Mouse (Mus musculus) neutrophil, adult 5-6 weeks (primary cell): ENCODE data around the gene Olfr1275. TPM values are rescaled to one million over a fixed set of nuclear protein-coding genes. Genes with fewer than 3 reads are reported as not detected.

ENCODE experiments used
- ATAC-seq: fragments of 151-379, 151-347 bp; 2 replicates; pipeline ENCODE4 v1.8.0; 2017; ENCODE audit warnings: mild to moderate bottlenecking, moderate TSS enrichment; ENCODE audit not compliant: insufficient number of reproducible peaks, poor library complexity, low FRiP score, severe bottlenecking; ENCODE audit errors: extremely low read depth
- total RNA-seq: library from RNA; stranded (forward); fragments of 200-1000 nt; gene quantifications from 2 replicates; pipeline ENCODE4 v1.2.3, GENCODE M21; 2017

The Olfr1275 gene
- not detected in 2 replicates for total RNA-seq

DNA sequence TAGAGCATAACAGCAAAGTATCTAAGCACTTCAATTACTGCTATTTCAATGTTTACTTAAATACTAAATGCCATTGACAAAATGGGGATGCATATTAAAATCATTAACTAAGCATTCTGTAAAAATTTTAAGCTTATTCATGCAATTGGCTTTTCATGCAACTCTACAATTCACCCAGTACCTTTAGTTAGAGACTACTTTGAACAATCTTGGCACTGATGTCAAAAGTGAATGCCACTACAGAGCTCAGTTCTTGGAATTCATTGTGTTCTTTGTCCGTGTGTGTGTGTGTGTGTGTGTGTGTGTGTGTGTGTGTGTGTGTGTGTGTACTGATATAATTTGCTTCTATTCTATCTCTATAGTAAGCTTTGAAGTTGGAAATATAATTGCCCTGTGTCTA, at the start of gene Olfr1275:
TSS of gene Olfr1275 (minus strand) at position 101 of the 400 bp plus-strand sequence.
- no peak for ATAC-seq

- ATAC-seq: no peak
Measured at GRCm38 (mm10) chr2:111274006-111274405, 38.9 kb upstream of the Olfr1275 start, which contains the start of gene Olfr1277. Gene Olfr1277 (minus strand): TSS chr2:111274106.

DNA sequence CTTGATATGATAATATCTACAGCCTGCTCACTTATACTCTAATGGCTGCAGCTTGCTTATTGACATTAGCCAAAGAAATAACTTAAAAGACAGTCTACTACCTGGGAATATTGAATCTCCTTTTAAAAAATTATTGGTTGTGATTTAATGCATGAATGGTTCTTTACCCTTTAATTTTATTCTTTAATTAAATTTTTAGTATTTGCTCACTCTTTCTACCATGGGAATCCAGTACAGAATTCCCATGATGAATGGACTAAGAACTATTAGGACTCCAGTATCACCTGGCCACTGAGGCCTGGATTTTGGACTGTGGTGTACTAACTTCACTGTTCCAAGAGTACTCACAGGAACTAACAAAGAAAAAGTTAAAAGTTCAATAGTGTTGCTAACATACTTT, 19.1 kb upstream of the Olfr1275 start, which contains the start of gene Olfr1276:
TSS of gene Olfr1276 (plus strand) at position 301 of the 400 bp plus-strand sequence.
- no peak for ATAC-seq

DNA sequence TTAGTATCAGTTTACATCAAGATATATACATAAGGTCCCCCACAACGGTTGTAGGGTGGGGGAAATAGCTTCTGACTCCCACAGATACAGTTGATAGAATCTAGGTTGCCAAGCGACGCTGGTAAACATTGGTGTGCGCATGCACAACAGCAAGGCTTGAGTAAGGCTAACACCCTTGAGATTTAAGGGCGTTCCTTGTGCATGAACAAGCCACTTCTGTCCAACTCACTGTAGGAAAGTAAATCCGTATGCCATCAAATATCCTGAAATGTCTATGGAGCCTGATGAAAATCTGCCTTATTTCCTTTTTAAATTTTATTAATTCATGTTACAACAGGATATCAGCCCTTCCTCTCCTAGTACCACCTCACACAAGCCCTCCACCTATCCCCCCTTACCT, 5.6 kb downstream of the Olfr1275 start, which contains the start of gene 4930430A15Rik:
TSS of gene 4930430A15Rik (minus strand) at position 101 of the 400 bp plus-strand sequence.
- no peak for ATAC-seq

DNA sequence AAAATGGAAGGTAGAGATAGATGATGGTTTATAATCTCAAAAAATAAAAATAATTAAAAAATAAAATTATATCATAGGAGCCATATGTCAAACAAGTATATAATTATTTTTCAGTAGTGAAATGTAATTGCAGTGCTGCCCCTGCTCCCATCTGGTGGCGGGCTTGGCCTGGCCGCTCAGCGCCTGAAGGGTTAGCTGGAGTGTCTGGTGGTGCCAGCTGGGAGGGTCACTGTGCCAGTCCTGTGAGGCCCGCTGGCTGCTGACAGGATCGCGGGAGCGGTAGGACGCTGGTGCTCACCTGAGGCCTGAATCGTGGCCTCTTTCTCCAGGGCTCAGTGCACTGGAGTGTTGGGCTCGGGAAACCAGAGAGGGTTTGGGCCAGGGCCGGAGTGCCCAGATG, 53.0 kb downstream of the Olfr1275 start:
- ATAC-seq: no peak

Other genes starting within 250 kb of the Olfr1275 start
- gene Gm13941, start 129.3 kb downstream of the Olfr1275 start, total RNA-seq: not detected in 2 replicates
- not detected in 2 replicates for gene Gm15130, start 82.3 kb downstream of the Olfr1275 start, total RNA-seq
- gene 4930430A15Rik, start 5.7 kb downstream of the Olfr1275 start, total RNA-seq: not detected in 2 replicates
- gene Olfr1276, start 19.2 kb upstream of the Olfr1275 start, total RNA-seq: not detected in 2 replicates
- 0.12 TPM in 1 of 2 replicates, not detected in the other for gene Olfr1277, start 38.8 kb upstream of the Olfr1275 start, total RNA-seq
- gene Olfr1278, start 54.9 kb upstream of the Olfr1275 start, total RNA-seq: 0.58 TPM in 1 of 2 replicates, not detected in the other
- gene Olfr1279, start 65.3 kb upstream of the Olfr1275 start, total RNA-seq: not detected in 2 replicates
- 0.12 TPM in 1 of 2 replicates, not detected in the other for gene Olfr1280, start 78.7 kb upstream of the Olfr1275 start, total RNA-seq
- not detected in 2 replicates for gene Olfr1281, start 91.2 kb upstream of the Olfr1275 start, total RNA-seq
- not detected in 2 replicates for gene Olfr1282, start 100.8 kb upstream of the Olfr1275 start, total RNA-seq
- gene Olfr1283, start 131.5 kb upstream of the Olfr1275 start, total RNA-seq: not detected in 2 replicates
- not detected in 2 replicates for gene Olfr1284, start 140.2 kb upstream of the Olfr1275 start, total RNA-seq
- not detected in 2 replicates for gene Olfr1286, start 187.8 kb upstream of the Olfr1275 start, total RNA-seq
- gene Olfr1287, start 213.9 kb upstream of the Olfr1275 start, total RNA-seq: not detected in 2 replicates
- not detected in 2 replicates for gene Olfr1288, start 238.8 kb upstream of the Olfr1275 start, total RNA-seq
- gene Olfr1289, start 245.5 kb upstream of the Olfr1275 start, total RNA-seq: not detected in 2 replicates